Mouse (Mus musculus) megakaryocyte, embryonic 14.5 days (primary cell): ENCODE measurements around the gene Dnajb8.

Experiments used
- FLI1 ChIP-seq: IDR thresholded peaks from 2 replicates; pipeline ENCODE4 v1.6.1; 2012; ENCODE audit warnings: low read length, inconsistent platforms, mixed read lengths
- GATA1 ChIP-seq: IDR thresholded peaks from 3 replicates; pipeline ENCODE4 v1.6.1; 2012; ENCODE audit warnings: mixed read lengths, low read length, inconsistent platforms, borderline replicate concordance

DNA sequence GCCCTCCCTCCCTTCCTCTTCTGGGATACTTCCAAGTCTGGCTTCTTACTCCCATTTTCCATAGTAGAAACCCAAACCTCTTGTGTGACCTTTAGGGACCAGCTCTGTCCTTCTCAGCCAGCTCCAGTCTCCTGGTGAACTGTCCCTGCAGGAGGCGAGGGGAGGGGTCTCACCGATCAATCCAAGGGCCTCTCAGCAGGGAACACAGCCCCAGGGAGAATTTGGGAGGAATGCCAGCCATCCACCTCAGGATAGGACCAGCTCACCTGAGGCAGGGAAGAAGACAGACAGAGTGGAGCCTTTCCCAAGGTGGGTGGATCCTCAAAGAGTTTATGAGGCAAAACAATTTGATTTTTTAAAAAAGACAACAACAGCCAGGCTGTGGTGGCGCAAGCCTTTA lies 11.9 kb upstream of the Dnajb8 start:
- TF ChIP-seq GATA1 (no peak), FLI1 (no peak)
